Mouse (Mus musculus): ENCODE measurements around the gene Iqcn. TPM values are rescaled to one million over a fixed set of nuclear protein-coding genes. Genes with fewer than 3 reads are reported as not detected.

The Iqcn gene
- total and polyA plus RNA-seq, 2 experiments from 2014 or later = 0.05 TPM

DNA sequence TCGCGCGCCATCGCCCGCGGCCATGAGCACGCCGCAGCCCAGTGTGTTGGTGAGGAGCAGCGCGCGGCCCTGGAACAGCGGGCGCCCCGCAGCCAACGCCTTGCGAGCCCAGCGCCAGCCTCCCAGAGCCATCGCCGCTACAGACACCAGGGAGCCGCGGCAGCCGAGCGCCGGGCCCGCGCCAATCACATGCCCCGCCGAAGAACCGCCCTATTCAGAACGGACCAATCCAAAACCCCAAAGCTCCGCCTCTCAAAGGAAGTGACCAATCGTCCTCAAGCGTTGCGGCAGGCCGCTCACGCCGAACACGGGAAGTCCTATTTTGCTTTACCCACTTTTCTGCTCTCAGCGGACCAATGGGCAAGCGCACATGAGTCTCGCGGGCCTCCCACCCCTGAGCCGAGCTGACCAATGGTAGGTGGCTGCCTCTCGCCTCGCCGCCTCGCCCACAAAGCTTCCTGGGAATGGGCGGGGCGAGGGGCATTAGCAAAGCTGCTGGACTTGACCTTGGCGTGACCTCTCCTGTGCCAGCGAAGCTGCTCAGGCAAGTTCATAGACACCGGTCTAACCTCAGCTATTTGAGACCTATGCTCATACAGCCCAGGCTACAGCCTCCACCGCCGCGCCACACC, 57.6 kb downstream of the Iqcn start, which contains the start of gene Mpv17l2:
Mpv17l2 (minus strand) TSS at position 172 of the 632 bp plus-strand sequence.
- ATAC-seq (peak; percentile 95), DNase-seq (ENCODE audit: low spot score) (peak; percentile 99)
- Histone ChIP-seq H3K9me3 (ENCODE audit: low read length) (no peaks in the 10 kb centered on the region), H3K4me2 (ENCODE audit: low read depth, low read length) (peak within 1 kb of the TSS; percentile 90), H3K9ac (replicated peaks; ENCODE audit: low read length) (peak within 1 kb of the TSS; percentile 64), H3K4me3 (ENCODE audit: low read length) (peak within 1 kb of the TSS; percentile 60), H3K36me3 (ENCODE audit: insufficient read depth, low read length) (peaks cover 20% of the 10 kb centered on the region), H3K27me3 (ENCODE audit: insufficient read depth, low read length) (no peaks in the 10 kb centered on the region), H3K27ac (peak within 1 kb of the TSS; percentile 62; the same call in 1 of the 2 replicates), H3K4me1 (ENCODE audit: insufficient read depth, low read length) (peaks cover 14% of the 10 kb centered on the region)
- TF ChIP-seq CTCF (IDR thresholded peaks at IDR 0.05; ENCODE audit: low read depth) = no peak
- WGBS = under 1% methylated on average over 55 of the region's 55 CpGs

DNA sequence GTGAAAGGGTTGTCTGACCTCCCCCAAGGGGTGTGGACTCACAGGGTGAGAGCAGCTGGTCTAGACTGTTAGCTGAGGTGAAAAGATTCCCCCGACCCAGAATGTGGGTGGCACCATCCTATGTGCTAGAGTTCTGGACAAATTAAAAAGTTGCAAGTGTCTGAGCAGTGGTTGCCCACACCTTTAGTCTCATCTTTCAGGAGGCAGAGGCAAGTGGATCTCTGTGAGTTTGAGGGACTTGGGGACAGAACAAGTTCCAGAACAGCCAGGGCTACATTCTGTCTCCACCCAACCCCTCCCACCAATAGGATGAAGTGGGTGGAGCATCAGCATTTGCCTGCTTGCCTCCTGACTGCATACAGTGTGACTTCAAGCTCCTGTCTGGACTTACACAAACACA, 58.9 kb downstream of the Iqcn start:
- Histone ChIP-seq H3K4me1 (ENCODE audit: insufficient read depth, low read length) (peaks cover 18% of the 10 kb centered on the region), H3K9ac (replicated peaks; ENCODE audit: low read length) (no peak overlapping the region)
- DNase-seq (ENCODE audit: low spot score) = no peak

DNA sequence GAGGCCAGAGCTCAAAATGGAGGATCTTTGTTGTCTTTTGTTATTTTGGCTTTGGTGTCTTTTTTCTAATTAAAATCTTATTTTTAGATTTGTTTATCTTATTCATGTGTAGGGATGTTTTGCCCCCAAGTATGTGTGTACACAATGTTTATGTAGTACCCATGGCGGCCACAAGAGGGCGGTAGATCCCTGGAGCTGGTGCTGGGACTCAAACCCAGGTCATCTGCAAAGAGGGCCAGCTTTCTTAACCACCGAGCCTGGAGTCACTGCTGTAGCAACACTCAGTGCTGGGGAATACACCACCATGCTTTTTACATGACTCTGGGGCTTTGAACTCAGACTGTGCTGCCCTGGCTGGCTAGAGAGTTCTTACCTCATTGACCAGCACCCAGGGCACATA, 60.1 kb downstream of the Iqcn start:
- ATAC-seq (no peak), DNase-seq (ENCODE audit: low spot score) (peak; percentile 48)
- Histone ChIP-seq H3K36me3 (ENCODE audit: insufficient read depth, low read length) (peaks cover 4% of the 10 kb centered on the region; the same call in 1 of the 2 replicates), H3K4me2 (ENCODE audit: low read depth, low read length) (no peak overlapping the region), H3K9me3 (ENCODE audit: low read length) (no peaks in the 10 kb centered on the region), H3K4me1 (ENCODE audit: insufficient read depth, low read length) (peaks cover 18% of the 10 kb centered on the region), H3K9ac (replicated peaks; ENCODE audit: low read length) (no peak overlapping the region), H3K4me3 (ENCODE audit: low read length) (no peak overlapping the region), H3K27me3 (ENCODE audit: insufficient read depth, low read length) (no peaks in the 10 kb centered on the region), H3K27ac (no peak overlapping the region)
- WGBS = 2% methylated on average over 3 of the region's 3 CpGs
- TF ChIP-seq CTCF (IDR thresholded peaks at IDR 0.05; ENCODE audit: low read depth) = peak; percentile 83

More for the DNA sequence above, 58.9 kb downstream of the Iqcn start:
- peaks cover 8% of the 10 kb centered on the region for H3K36me3 ChIP-seq (ENCODE audit: insufficient read depth, low read length)
- TF ChIP-seq CTCF (IDR thresholded peaks at IDR 0.05; ENCODE audit: low read depth) = no peak
- H3K27ac ChIP-seq = no peak overlapping the region
- no peaks in the 10 kb centered on the region for H3K27me3 ChIP-seq (ENCODE audit: insufficient read depth, low read length)
- no peak for ATAC-seq
- H3K4me2 ChIP-seq (ENCODE audit: low read depth, low read length) = no peak overlapping the region
- H3K4me3 ChIP-seq (ENCODE audit: low read length) = no peak overlapping the region
- 88% methylated on average over 1 of the region's 1 CpGs for WGBS
- no peaks in the 10 kb centered on the region for H3K9me3 ChIP-seq (ENCODE audit: low read length)

DNA sequence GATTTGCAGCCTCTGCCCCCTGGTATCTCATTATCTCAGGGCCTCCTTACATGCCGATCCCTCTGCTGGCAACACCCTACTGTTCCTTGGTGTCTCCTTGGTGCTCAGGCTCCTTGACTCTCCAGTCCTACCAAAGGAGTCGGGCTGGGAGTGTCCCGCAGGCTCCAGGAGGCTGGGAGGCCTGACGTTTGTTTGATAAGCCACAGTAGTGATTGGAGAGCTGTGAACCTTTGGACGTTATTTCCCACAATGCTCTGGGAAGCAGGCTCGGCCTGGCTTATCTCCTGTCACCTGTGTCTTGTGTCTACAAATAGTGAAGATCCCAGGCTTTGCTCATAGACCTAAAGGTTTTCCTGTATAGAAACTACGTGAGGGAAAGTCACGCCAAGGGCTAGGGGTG, 60.8 kb downstream of the Iqcn start:
- peaks cover 11% of the 10 kb centered on the region; the same call in 1 of the 2 replicates for H3K36me3 ChIP-seq (ENCODE audit: insufficient read depth, low read length)
- H3K27ac ChIP-seq = no peak overlapping the region
- no peak overlapping the region for H3K9ac ChIP-seq (replicated peaks; ENCODE audit: low read length)
- H3K4me2 ChIP-seq (ENCODE audit: low read depth, low read length) = no peak overlapping the region
- peaks cover 14% of the 10 kb centered on the region for H3K4me1 ChIP-seq (ENCODE audit: insufficient read depth, low read length)
- ATAC-seq (no peak), DNase-seq (ENCODE audit: low spot score) (no peak)
- 81% methylated on average over 8 of the region's 8 CpGs for WGBS
- no peaks in the 10 kb centered on the region for H3K9me3 ChIP-seq (ENCODE audit: low read length)
- H3K4me3 ChIP-seq (ENCODE audit: low read length) = no peak overlapping the region
- TF ChIP-seq CTCF (IDR thresholded peaks at IDR 0.05; ENCODE audit: low read depth) = no peak
- no peaks in the 10 kb centered on the region for H3K27me3 ChIP-seq (ENCODE audit: insufficient read depth, low read length)

DNA sequence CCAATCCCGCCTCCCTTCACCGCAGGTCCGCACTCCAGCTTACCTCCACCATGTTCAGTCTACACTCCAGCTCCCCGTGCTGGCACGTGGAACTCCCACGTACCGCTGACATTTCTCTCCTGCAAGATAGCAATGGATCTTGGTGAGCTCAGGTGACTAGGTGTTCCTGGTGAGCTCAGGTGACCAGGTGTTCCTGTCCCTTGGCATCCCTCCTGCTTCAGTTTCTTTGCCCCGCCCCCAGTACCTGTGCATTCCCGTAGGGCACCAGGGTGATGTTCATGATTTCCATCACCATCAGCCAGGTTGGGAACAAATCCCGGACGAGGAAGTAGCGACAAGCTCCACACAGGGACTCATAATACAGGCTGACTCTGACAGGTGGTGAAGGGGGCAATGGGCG, 61.4 kb downstream of the Iqcn start:
- Histone ChIP-seq H3K9me3 (ENCODE audit: low read length) (no peaks in the 10 kb centered on the region), H3K9ac (replicated peaks; ENCODE audit: low read length) (no peak overlapping the region), H3K36me3 (ENCODE audit: insufficient read depth, low read length) (peaks cover 15% of the 10 kb centered on the region; the same call in 1 of the 2 replicates), H3K27ac (no peak overlapping the region), H3K4me3 (ENCODE audit: low read length) (no peak overlapping the region), H3K4me2 (ENCODE audit: low read depth, low read length) (no peak overlapping the region), H3K27me3 (ENCODE audit: insufficient read depth, low read length) (no peaks in the 10 kb centered on the region), H3K4me1 (ENCODE audit: insufficient read depth, low read length) (peaks cover 9% of the 10 kb centered on the region)
- ATAC-seq (no peak), DNase-seq (ENCODE audit: low spot score) (no peak)
- WGBS = 93% methylated on average over 13 of the region's 13 CpGs
- TF ChIP-seq CTCF (IDR thresholded peaks at IDR 0.05; ENCODE audit: low read depth) = no peak

DNA sequence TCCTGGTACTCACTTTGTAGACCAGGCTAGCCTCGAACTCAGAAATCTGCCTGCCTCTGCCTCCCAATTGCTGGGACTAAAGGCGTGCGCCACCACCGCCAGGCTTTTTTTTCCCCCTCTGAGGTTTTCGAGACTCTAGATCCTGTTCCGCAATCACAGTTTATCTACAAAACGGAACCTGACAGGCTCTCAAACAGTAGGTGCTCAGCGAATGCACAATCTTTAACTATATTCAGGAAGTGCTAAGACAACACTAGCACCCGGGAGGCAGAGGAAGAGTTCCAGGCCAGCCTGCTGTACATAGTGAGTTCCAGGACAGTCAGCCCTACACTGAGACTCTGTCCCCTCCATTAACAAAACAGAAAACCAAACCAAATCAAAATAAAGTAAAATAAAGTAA, 62.1 kb downstream of the Iqcn start:
- TF ChIP-seq CTCF (IDR thresholded peaks at IDR 0.05; ENCODE audit: low read depth) = no peak

More for the DNA sequence above, 62.1 kb downstream of the Iqcn start:
- WGBS = 88% methylated on average over 9 of the region's 9 CpGs
- Histone ChIP-seq H3K4me2 (ENCODE audit: low read depth, low read length) (peak overlapping the region; percentile 50), H3K36me3 (ENCODE audit: insufficient read depth, low read length) (peaks cover 22% of the 10 kb centered on the region; the same call in 1 of the 2 replicates), H3K27me3 (ENCODE audit: insufficient read depth, low read length) (no peaks in the 10 kb centered on the region), H3K9me3 (ENCODE audit: low read length) (no peaks in the 10 kb centered on the region), H3K9ac (replicated peaks; ENCODE audit: low read length) (no peak overlapping the region), H3K27ac (no peak overlapping the region), H3K4me1 (ENCODE audit: insufficient read depth, low read length) (peaks cover 9% of the 10 kb centered on the region; the same call in 1 of the 2 replicates), H3K4me3 (ENCODE audit: low read length) (no peak overlapping the region)
- DNase-seq (ENCODE audit: low spot score) = no peak
- no peak for ATAC-seq
